Mouse (Mus musculus): ENCODE data around the gene Myo18a. TPM values are rescaled to one million over a fixed set of nuclear protein-coding genes. Genes with fewer than 3 reads are reported as not detected.
A peak's percentile ranks its signal among the peaks of the same experiment; 100 is the strongest.

Gene Myo18a
- polyA plus RNA-seq, 1 experiment from 2014 or later, result 44.9 TPM

- Histone ChIP-seq H3K27me3 (ENCODE audit: control insufficient read depth, insufficient read depth, low read length) (no peaks in the 10 kb centered on the region), H3K36me3 (ENCODE audit: control insufficient read depth, insufficient read depth, low read length) (peaks cover 10% of the 10 kb centered on the region; the same call in 1 of the 2 replicates), H3K4me1 (ENCODE audit: control insufficient read depth, insufficient read depth, low read length) (0 out of 2 replicates have a peak, but pooled peaks cover 5% of the 10 kb centered on the region), H3K27ac (ENCODE audit: low read length) (no peak overlapping the region), H3K4me3 (replicated peaks; ENCODE audit: low read length) (no peak overlapping the region), H3K9me3 (replicated peaks; ENCODE audit: control insufficient read depth, low read length) (no peaks in the 10 kb centered on the region), H3K9ac (ENCODE audit: low read length) (no peak overlapping the region), H3K4me2 (ENCODE audit: low read depth, low read length) (no peak overlapping the region)
- peak; percentile 54 for ATAC-seq (ENCODE audit: insufficient read depth, low FRiP score)
- 29% methylated on average over 5 of the region's 5 CpGs for WGBS
These were observed 85.1 kb downstream of the Myo18a start for GRCm38 (mm10) chr11:77848131-77848530.

- Histone ChIP-seq H3K4me2 (ENCODE audit: low read depth, low read length) (no peak overlapping the region), H3K27me3 (ENCODE audit: control insufficient read depth, insufficient read depth, low read length) (no peaks in the 10 kb centered on the region), H3K27ac (ENCODE audit: low read length) (no peak overlapping the region), H3K9me3 (replicated peaks; ENCODE audit: control insufficient read depth, low read length) (no peaks in the 10 kb centered on the region), H3K4me3 (replicated peaks; ENCODE audit: low read length) (no peak overlapping the region), H3K36me3 (ENCODE audit: control insufficient read depth, insufficient read depth, low read length) (0 out of 2 replicates have a peak, but pooled peaks cover 10% of the 10 kb centered on the region), H3K9ac (ENCODE audit: low read length) (no peak overlapping the region), H3K4me1 (ENCODE audit: control insufficient read depth, insufficient read depth, low read length) (0 out of 2 replicates have a peak, but pooled peaks cover 5% of the 10 kb centered on the region)
- 70% methylated on average over 7 of the region's 7 CpGs for WGBS
- no peak for ATAC-seq (ENCODE audit: insufficient read depth, low FRiP score)
These were observed 86.1 kb downstream of the Myo18a start for GRCm38 (mm10) chr11:77849151-77849550.

GRCm38 (mm10) chr11:77850401-77851244 lies 87.6 kb downstream of the Myo18a start:
- no peaks in the 10 kb centered on the region for H3K9me3 ChIP-seq (replicated peaks; ENCODE audit: control insufficient read depth, low read length)
- 0 out of 2 replicates have a peak, but pooled peaks cover 10% of the 10 kb centered on the region for H3K36me3 ChIP-seq (ENCODE audit: control insufficient read depth, insufficient read depth, low read length)
- 0 out of 2 replicates have a peak overlapping the region, but pooled peaks have one; percentile 30 for H3K27ac ChIP-seq (ENCODE audit: low read length)
- H3K4me2 ChIP-seq (ENCODE audit: low read depth, low read length), result no peak overlapping the region
- no peak overlapping the region; the same call in 1 of the 2 replicates for H3K9ac ChIP-seq (ENCODE audit: low read length)
- H3K27me3 ChIP-seq (ENCODE audit: control insufficient read depth, insufficient read depth, low read length), result no peaks in the 10 kb centered on the region
- H3K4me1 ChIP-seq (ENCODE audit: control insufficient read depth, insufficient read depth, low read length), result 0 out of 2 replicates have a peak, but pooled peaks cover 7% of the 10 kb centered on the region
- ATAC-seq (ENCODE audit: insufficient read depth, low FRiP score), result 0 out of 2 replicates have a peak, but pooled peaks have one; percentile 11
- no peak overlapping the region for H3K4me3 ChIP-seq (replicated peaks; ENCODE audit: low read length)
- whole genome bisulfite sequencing, result 46% methylated on average over 24 of the region's 24 CpGs

- Histone ChIP-seq H3K36me3 (ENCODE audit: control insufficient read depth, insufficient read depth, low read length) (0 out of 2 replicates have a peak, but pooled peaks cover under 1% of the 10 kb centered on the region), H3K4me1 (ENCODE audit: control insufficient read depth, insufficient read depth, low read length) (0 out of 2 replicates have a peak, but pooled peaks cover 7% of the 10 kb centered on the region)
These were observed 88.5 kb downstream of the Myo18a start for GRCm38 (mm10) chr11:77851483-77852010.

GRCm38 (mm10) chr11:77852195-77852594 lies 89.1 kb downstream of the Myo18a start:
- no peaks in the 10 kb centered on the region for H3K27me3 ChIP-seq (ENCODE audit: control insufficient read depth, insufficient read depth, low read length)
- H3K4me1 ChIP-seq (ENCODE audit: control insufficient read depth, insufficient read depth, low read length), result 0 out of 2 replicates have a peak, but pooled peaks cover 7% of the 10 kb centered on the region
- H3K27ac ChIP-seq (ENCODE audit: low read length), result no peak overlapping the region
- no peak overlapping the region for H3K4me2 ChIP-seq (ENCODE audit: low read depth, low read length)
- no peak overlapping the region for H3K9ac ChIP-seq (ENCODE audit: low read length)
- no peaks in the 10 kb centered on the region for H3K9me3 ChIP-seq (replicated peaks; ENCODE audit: control insufficient read depth, low read length)
- H3K36me3 ChIP-seq (ENCODE audit: control insufficient read depth, insufficient read depth, low read length), result no peaks in the 10 kb centered on the region
- WGBS, result 65% methylated on average over 3 of the region's 3 CpGs
- H3K4me3 ChIP-seq (replicated peaks; ENCODE audit: low read length), result no peak overlapping the region
- ATAC-seq (ENCODE audit: insufficient read depth, low FRiP score), result no peak

More at GRCm38 (mm10) chr11:77851483-77852010, 88.5 kb downstream of the Myo18a start:
- H3K9me3 ChIP-seq (replicated peaks; ENCODE audit: control insufficient read depth, low read length), result no peaks in the 10 kb centered on the region
- H3K4me2 ChIP-seq (ENCODE audit: low read depth, low read length), result no peak overlapping the region
- no peak for ATAC-seq (ENCODE audit: insufficient read depth, low FRiP score)
- WGBS, result 86% methylated on average over 6 of the region's 6 CpGs
- no peak overlapping the region for H3K27ac ChIP-seq (ENCODE audit: low read length)
- no peaks in the 10 kb centered on the region for H3K27me3 ChIP-seq (ENCODE audit: control insufficient read depth, insufficient read depth, low read length)
- no peak overlapping the region for H3K4me3 ChIP-seq (replicated peaks; ENCODE audit: low read length)
- no peak overlapping the region for H3K9ac ChIP-seq (ENCODE audit: low read length)

- H3K27me3 ChIP-seq (ENCODE audit: control insufficient read depth, insufficient read depth, low read length), result no peaks in the 10 kb centered on the region
- H3K4me2 ChIP-seq (ENCODE audit: low read depth, low read length), result no peak overlapping the region
- no peak overlapping the region for H3K9ac ChIP-seq (ENCODE audit: low read length)
- no peaks in the 10 kb centered on the region for H3K9me3 ChIP-seq (replicated peaks; ENCODE audit: control insufficient read depth, low read length)
- H3K4me3 ChIP-seq (replicated peaks; ENCODE audit: low read length), result no peak overlapping the region
- 0 out of 2 replicates have a peak, but pooled peaks cover 7% of the 10 kb centered on the region for H3K4me1 ChIP-seq (ENCODE audit: control insufficient read depth, insufficient read depth, low read length)
- H3K36me3 ChIP-seq (ENCODE audit: control insufficient read depth, insufficient read depth, low read length), result 0 out of 2 replicates have a peak, but pooled peaks cover 2% of the 10 kb centered on the region
- 83% methylated on average over 17 of the region's 17 CpGs for WGBS
- H3K27ac ChIP-seq (ENCODE audit: low read length), result no peak overlapping the region
- ATAC-seq (ENCODE audit: insufficient read depth, low FRiP score), result no peak
These were observed 90.1 kb downstream of the Myo18a start for GRCm38 (mm10) chr11:77852941-77853668.

- WGBS, result 63% methylated on average over 3 of the region's 3 CpGs
- no peak for ATAC-seq (ENCODE audit: insufficient read depth, low FRiP score)
These were observed 91.6 kb downstream of the Myo18a start for GRCm38 (mm10) chr11:77854641-77855040.

GRCm38 (mm10) chr11:77855396-77855795 lies 92.3 kb downstream of the Myo18a start:
- Histone ChIP-seq H3K4me3 (replicated peaks; ENCODE audit: low read length) (no peak overlapping the region), H3K9ac (ENCODE audit: low read length) (no peak overlapping the region), H3K36me3 (ENCODE audit: control insufficient read depth, insufficient read depth, low read length) (peaks cover 4% of the 10 kb centered on the region; the same call in 1 of the 2 replicates), H3K9me3 (replicated peaks; ENCODE audit: control insufficient read depth, low read length) (no peaks in the 10 kb centered on the region), H3K27ac (ENCODE audit: low read length) (no peak overlapping the region), H3K4me1 (ENCODE audit: control insufficient read depth, insufficient read depth, low read length) (0 out of 2 replicates have a peak, but pooled peaks cover 4% of the 10 kb centered on the region), H3K4me2 (ENCODE audit: low read depth, low read length) (no peak overlapping the region), H3K27me3 (ENCODE audit: control insufficient read depth, insufficient read depth, low read length) (no peaks in the 10 kb centered on the region; the same call in 1 of the 2 replicates)
- ATAC-seq (ENCODE audit: insufficient read depth, low FRiP score), result no peak
- WGBS, result 42% methylated on average over 15 of the region's 15 CpGs

More at GRCm38 (mm10) chr11:77854641-77855040, 91.6 kb downstream of the Myo18a start:
- no peak overlapping the region for H3K9ac ChIP-seq (ENCODE audit: low read length)
- H3K4me1 ChIP-seq (ENCODE audit: control insufficient read depth, insufficient read depth, low read length), result 0 out of 2 replicates have a peak, but pooled peaks cover 7% of the 10 kb centered on the region
- H3K36me3 ChIP-seq (ENCODE audit: control insufficient read depth, insufficient read depth, low read length), result peaks cover 2% of the 10 kb centered on the region; the same call in 1 of the 2 replicates
- no peak overlapping the region for H3K4me3 ChIP-seq (replicated peaks; ENCODE audit: low read length)
- no peaks in the 10 kb centered on the region; the same call in 1 of the 2 replicates for H3K27me3 ChIP-seq (ENCODE audit: control insufficient read depth, insufficient read depth, low read length)
- H3K9me3 ChIP-seq (replicated peaks; ENCODE audit: control insufficient read depth, low read length), result no peaks in the 10 kb centered on the region
- no peak overlapping the region for H3K4me2 ChIP-seq (ENCODE audit: low read depth, low read length)
- H3K27ac ChIP-seq (ENCODE audit: low read length), result no peak overlapping the region
